Mouse (Mus musculus) CH12.LX (cell line): Measurements from ENCODE around the gene Igsf8. TPM values are rescaled to one million over a fixed set of nuclear protein-coding genes. Genes with fewer than 3 reads are reported as not detected.

Experiments
- DNase-seq: peaks from one replicate; pipeline ENCODE4 v3.0.0-alpha.2; 2013; ENCODE audit errors: extremely low read depth
- H3K27ac ChIP-seq: 2 replicates; pipeline ENCODE4 v1.5.1; 2012; ENCODE audit warnings: low read depth, mild to moderate bottlenecking, control low read depth, moderate library complexity; ENCODE audit not compliant: insufficient read depth
- H3K27me3 ChIP-seq: replicated peaks from 2 replicates; pipeline ENCODE3; 2012; ENCODE audit warnings: inconsistent platforms
- H3K36me3 ChIP-seq, 2 experiments: replicated peaks in 1 of 2; 2 replicates each; pipeline versions ENCODE3 to v1.6.1; 2012; ENCODE audit warnings: inconsistent platforms in 1 of 2, low read length in 1 of 2, mild to moderate bottlenecking in 1 of 2, mixed read lengths in 1 of 2, moderate library complexity in 1 of 2; ENCODE audit not compliant: control insufficient read depth in 1 of 2, insufficient read depth in 1 of 2
- H3K4me1 ChIP-seq, 2 experiments: 2 replicates each; pipeline ENCODE4 v1.6.1; 2012; ENCODE audit warnings: inconsistent platforms in 1 of 2, moderate library complexity in 1 of 2; ENCODE audit not compliant: insufficient read depth in 2 of 2, control insufficient read depth in 1 of 2
- H3K4me2 ChIP-seq: 2 replicates; pipeline ENCODE4 v1.6.1; 2012; ENCODE audit warnings: low read depth, mild to moderate bottlenecking, control low read depth; ENCODE audit not compliant: poor library complexity, insufficient read depth, severe bottlenecking
- H3K4me3 ChIP-seq, 3 experiments: fragments of 150-350 bp in 1 of 3; sonication (generic) in 1 of 3; replicated peaks in 1 of 3; 2 replicates each; pipeline versions ENCODE3 to v1.5.1; 2011 to 2012; ENCODE audit warnings: low read depth in 2 of 3, low read length in 2 of 3, mild to moderate bottlenecking in 2 of 3, moderate library complexity in 2 of 3, control low read depth in 1 of 3, improper control_type of control experiment in 1 of 3, inconsistent platforms in 1 of 3, mixed read lengths in 1 of 3; ENCODE audit not compliant: poor library complexity in 1 of 3
- H3K79me2 ChIP-seq: replicated peaks from 2 replicates; pipeline ENCODE4 v1.6.1; 2012; ENCODE audit warnings: mild to moderate bottlenecking, moderate library complexity; ENCODE audit not compliant: control insufficient read depth, poor library complexity, insufficient read depth, severe bottlenecking; ENCODE audit errors: extremely low read depth
- H3K9ac ChIP-seq: 2 replicates; pipeline ENCODE4 v1.6.1; 2012; ENCODE audit warnings: low read depth, mild to moderate bottlenecking, control low read depth, moderate library complexity; ENCODE audit not compliant: insufficient read depth
- H3K9me3 ChIP-seq: replicated peaks from 2 replicates; pipeline ENCODE3; 2012; ENCODE audit warnings: low read length, inconsistent platforms, mixed read lengths
- BHLHE40 ChIP-seq: IDR thresholded peaks from 2 replicates; pipeline ENCODE4 v1.6.1; 2011; ENCODE audit warnings: mild to moderate bottlenecking, low read depth, low read length, improper control_type of control experiment
- CHD2 ChIP-seq: IDR thresholded peaks from 2 replicates; pipeline ENCODE4 v1.6.1; 2011; ENCODE audit warnings: low read length, improper control_type of control experiment
- CTCF ChIP-seq, 2 experiments: IDR thresholded peaks in 1 of 2; conservative IDR thresholded peaks in 1 of 2; 2 replicates each; pipeline ENCODE4 v1.5.1; 2011 to 2012; ENCODE audit warnings: low read depth in 2 of 2, low read length in 2 of 2, improper control_type of control experiment in 1 of 2, inconsistent platforms in 1 of 2, mild to moderate bottlenecking in 1 of 2, moderate library complexity in 1 of 2
- E2F4 ChIP-seq: IDR thresholded peaks from 2 replicates; pipeline ENCODE4 v1.6.1; 2011; ENCODE audit warnings: low read depth, low read length, improper control_type of control experiment; ENCODE audit not compliant: insufficient replicate concordance
- ELF1 ChIP-seq: IDR thresholded peaks from 2 replicates; pipeline ENCODE4 v1.6.1; 2014; ENCODE audit warnings: low read depth, mild to moderate bottlenecking, inconsistent platforms, low read length, improper control_type of control experiment
- EP300 ChIP-seq: IDR thresholded peaks from 2 replicates; pipeline ENCODE4 v1.6.1; 2011; ENCODE audit warnings: low read length, improper control_type of control experiment
- HCFC1 ChIP-seq: IDR thresholded peaks from 2 replicates; pipeline ENCODE4 v1.6.1; 2012; ENCODE audit warnings: low read depth, mild to moderate bottlenecking, inconsistent platforms, low read length, improper control_type of control experiment
- IRF4 ChIP-seq: IDR thresholded peaks from 2 replicates; pipeline ENCODE4 v1.6.1; 2014; ENCODE audit warnings: low read depth, mild to moderate bottlenecking, inconsistent platforms, low read length, improper control_type of control experiment
- JUN ChIP-seq: IDR thresholded peaks from 2 replicates; pipeline ENCODE4 v1.6.1; 2011; ENCODE audit warnings: low read depth, mild to moderate bottlenecking, low read length, improper control_type of control experiment, moderate library complexity; ENCODE audit not compliant: insufficient read depth
- MAX ChIP-seq: IDR thresholded peaks from 2 replicates; pipeline ENCODE4 v1.6.1; 2011; ENCODE audit warnings: low read length, improper control_type of control experiment
- MAZ ChIP-seq: IDR thresholded peaks from 2 replicates; pipeline ENCODE4 v1.6.1; 2012; ENCODE audit warnings: low read depth, mild to moderate bottlenecking, inconsistent platforms, low read length, improper control_type of control experiment, moderate library complexity
- MYC ChIP-seq: IDR thresholded peaks from 2 replicates; pipeline ENCODE4 v1.6.1; 2011; ENCODE audit warnings: low read depth, mild to moderate bottlenecking, improper control_type of control experiment, low read length
- POLR2A ChIP-seq: IDR thresholded peaks from 2 replicates; pipeline ENCODE4 v1.6.1; 2011; ENCODE audit warnings: low read depth, mild to moderate bottlenecking, improper control_type of control experiment, low read length
- RAD21 ChIP-seq: IDR thresholded peaks from 2 replicates; pipeline ENCODE4 v1.6.1; 2011; ENCODE audit warnings: low read depth, mild to moderate bottlenecking, low read length, improper control_type of control experiment, moderate library complexity
- SIN3A ChIP-seq: IDR thresholded peaks from 2 replicates; pipeline ENCODE4 v1.6.1; 2012; ENCODE audit warnings: low read length, improper control_type of control experiment, inconsistent platforms
- SMC3 ChIP-seq: IDR thresholded peaks from 2 replicates; pipeline ENCODE4 v1.6.1; 2011; ENCODE audit warnings: low read depth, low read length, improper control_type of control experiment
- TBP ChIP-seq: conservative IDR thresholded peaks from 2 replicates; pipeline ENCODE4 v1.6.1; 2011; ENCODE audit warnings: low read depth, low read length, improper control_type of control experiment
- TCF12 ChIP-seq: IDR thresholded peaks from 2 replicates; pipeline ENCODE4 v1.6.1; 2014; ENCODE audit warnings: low read depth, mild to moderate bottlenecking, inconsistent platforms, low read length, improper control_type of control experiment
- USF1 ChIP-seq: IDR thresholded peaks from 2 replicates; pipeline ENCODE4 v1.6.1; 2014; ENCODE audit warnings: low read depth, mild to moderate bottlenecking, inconsistent platforms, low read length, improper control_type of control experiment
- USF2 ChIP-seq: conservative IDR thresholded peaks from 2 replicates; pipeline ENCODE4 v1.6.1; 2011; ENCODE audit warnings: low read depth, low read length, improper control_type of control experiment
- ZC3H11A ChIP-seq: IDR thresholded peaks from 2 replicates; pipeline ENCODE4 v1.6.1; 2012; ENCODE audit warnings: low read depth, mild to moderate bottlenecking, inconsistent platforms, low read length, improper control_type of control experiment
- ZKSCAN1 ChIP-seq: IDR thresholded peaks from 2 replicates; pipeline ENCODE4 v1.6.1; 2012; ENCODE audit warnings: low read depth, inconsistent platforms, low read length, improper control_type of control experiment, borderline replicate concordance
- ZNF384 ChIP-seq: IDR thresholded peaks from 2 replicates; pipeline ENCODE4 v1.6.1; 2012; ENCODE audit warnings: low read depth, low read length, improper control_type of control experiment, inconsistent platforms
- dilution Hi-C: fragments of 300-500 bp; cut with MboI; formaldehyde crosslinking; loops from 2 replicates; pipeline ENCODE4 v1.14.3; 2020; ENCODE audit warnings: low sequenced_read_pairs; ENCODE audit not compliant: extremely low pct_unique_long_range_greater_than_20kb, extremely low pct_ligation_motif_present
- in situ Hi-C: fragments of 300-500 bp; cut with MboI; formaldehyde crosslinking; loops from 3 replicates; pipeline ENCODE4 v1.14.3; 2019; ENCODE audit warnings: low sequenced_read_pairs, low pct_ligation_motif_present, low pct_unique_long_range_greater_than_20kb, mixed read lengths
- polyA plus RNA-seq: library from polyadenylated mRNA; unstranded; fragments of >175 nt; gene quantifications from 2 replicates; pipeline ENCODE4 v1.2.1, GENCODE M21; 2012; ENCODE audit warnings: low read depth; ENCODE audit not compliant: insufficient read length
- total RNA-seq, 2 experiments: library from RNA; depleted of rRNA; stranded (reverse); fragments of 300-350 nt in 1 of 2; fragments of >200 nt in 1 of 2; gene quantifications; 2 replicates each; pipeline ENCODE4 v1.2.3; 2012 to 2014

Gene Igsf8
- total and polyA plus RNA-seq, 3 experiments = 7.4 to 37.0 (median 25.9) TPM

GRCm38 (mm10) chr1:172368768-172369418 is 107.5 kb downstream of the Igsf8 start:
- Histone ChIP-seq H3K4me3 (no peak overlapping the region), H3K27ac (no peak overlapping the region), H3K36me3 (no peaks in the 10 kb centered on the region), H3K9ac (no peak overlapping the region), H3K9me3 (no peaks in the 10 kb centered on the region), H3K4me1 (peaks cover 6 to 20% of the 10 kb centered on the region in 2 experiments), H3K79me2 (no peaks in the 10 kb centered on the region), H3K27me3 (no peaks in the 10 kb centered on the region), H3K4me2 (peak overlapping the region; percentile 9; the same call in 1 of the 2 replicates)
- in situ Hi-C loops (no loop called here), dilution Hi-C loops (no loop called here)
- no peak for TF ChIP-seq ZNF384
- TF ChIP-seq RAD21 = no peak; the same call in 1 of the 2 replicates
- peak; percentile 42; the same call in 1 of the 2 replicates for TF ChIP-seq HCFC1
- TF ChIP-seq MAX = peak; percentile 48
- TF ChIP-seq MAZ = 0 out of 2 replicates have a peak, but pooled peaks have one; percentile 37
- TF ChIP-seq TBP = no peak
- no peak for TF ChIP-seq E2F4
- TF ChIP-seq SMC3 = no peak; the same call in 1 of the 2 replicates
- no peak for TF ChIP-seq ZKSCAN1
- no peak for TF ChIP-seq SIN3A
- 0 out of 2 replicates have a peak, but pooled peaks have one; percentile 16 for TF ChIP-seq MYC
- TF ChIP-seq USF1 = no peak
- TF ChIP-seq USF2 = no peak
- TF ChIP-seq CHD2 = peak; percentile 51; the same call in 1 of the 2 replicates
- peak; percentile 70 for TF ChIP-seq ELF1
- TF ChIP-seq TCF12 = peak; percentile 27; the same call in 1 of the 2 replicates
- TF ChIP-seq JUN = 0 out of 2 replicates have a peak, but pooled peaks have one; percentile 5
- no peak for TF ChIP-seq EP300
- TF ChIP-seq IRF4 = 0 out of 2 replicates have a peak, but pooled peaks have one; percentile 17
- peak; percentile 20; the same call in 1 of the 2 replicates for TF ChIP-seq POLR2A
- no peak for TF ChIP-seq ZC3H11A
- TF ChIP-seq CTCF (conservative IDR thresholded peaks at IDR 0.05 in 1 of 2, IDR thresholded peaks at IDR 0.05 in 1 of 2; ENCODE audit: low read depth in 2 of 2, low read length in 2 of 2) = peak; percentile 14 to 73; a peak in 2 of 4 replicates
- peak; percentile 27; the same call in 1 of the 2 replicates for TF ChIP-seq BHLHE40
- peak; percentile 58 for DNase-seq

Other genes with a start within 250 kb of the Igsf8 start
- 5.0 and 7.3 TPM in 2 replicates for gene Vangl2, start 233.2 kb upstream of the Igsf8 start, total RNA-seq (2012; rRNA removed)
- 3.6 and 4.1 TPM in 2 replicates for gene Vangl2, start 233.2 kb upstream of the Igsf8 start, total RNA-seq (2014; rRNA removed)
- 7.9 and 9.4 TPM in 2 replicates for gene Vangl2, start 233.2 kb upstream of the Igsf8 start, polyA plus RNA-seq
- gene Nhlh1, start 204.1 kb upstream of the Igsf8 start, total RNA-seq (2012; rRNA removed) = not detected in 2 replicates
- not detected in 2 replicates for gene Nhlh1, start 204.1 kb upstream of the Igsf8 start, total RNA-seq (2014; rRNA removed)
- 0.16 TPM in 1 of 2 replicates, not detected in the other for gene Nhlh1, start 204.1 kb upstream of the Igsf8 start, polyA plus RNA-seq
- gene Copa, start 179.1 kb upstream of the Igsf8 start, total RNA-seq (2012; rRNA removed) = 158 and 165 TPM in 2 replicates
- gene Copa, start 179.1 kb upstream of the Igsf8 start, total RNA-seq (2014; rRNA removed) = 155 and 157 TPM in 2 replicates
- gene Copa, start 179.1 kb upstream of the Igsf8 start, polyA plus RNA-seq = 160 and 165 TPM in 2 replicates
- 21.5 and 24.5 TPM in 2 replicates for gene Ncstn, start 178.8 kb upstream of the Igsf8 start, total RNA-seq (2012; rRNA removed)
- 12.4 and 15.0 TPM in 2 replicates for gene Ncstn, start 178.8 kb upstream of the Igsf8 start, total RNA-seq (2014; rRNA removed)
- gene Ncstn, start 178.8 kb upstream of the Igsf8 start, polyA plus RNA-seq = 52.4 and 56.1 TPM in 2 replicates
- gene Pex19, start 134.9 kb upstream of the Igsf8 start, total RNA-seq (2012; rRNA removed) = 43.5 and 46.0 TPM in 2 replicates
- 47.9 and 53.6 TPM in 2 replicates for gene Pex19, start 134.9 kb upstream of the Igsf8 start, total RNA-seq (2014; rRNA removed)
- 58.2 and 60.5 TPM in 2 replicates for gene Pex19, start 134.9 kb upstream of the Igsf8 start, polyA plus RNA-seq
- 47.7 and 58.5 TPM in 2 replicates for gene Dcaf8, start 113.6 kb upstream of the Igsf8 start, total RNA-seq (2012; rRNA removed)
- 46.2 and 50.1 TPM in 2 replicates for gene Dcaf8, start 113.6 kb upstream of the Igsf8 start, total RNA-seq (2014; rRNA removed)
- 77.2 and 80.7 TPM in 2 replicates for gene Dcaf8, start 113.6 kb upstream of the Igsf8 start, polyA plus RNA-seq
- 14.9 and 15.6 TPM in 2 replicates for gene Pea15a, start 54.8 kb upstream of the Igsf8 start, total RNA-seq (2012; rRNA removed)
- gene Pea15a, start 54.8 kb upstream of the Igsf8 start, total RNA-seq (2014; rRNA removed) = 21.5 and 23.7 TPM in 2 replicates
- gene Pea15a, start 54.8 kb upstream of the Igsf8 start, polyA plus RNA-seq = 50.6 and 52.1 TPM in 2 replicates
- gene Casq1, start 41.8 kb upstream of the Igsf8 start, total RNA-seq (2012; rRNA removed) = 0.21 TPM in 1 of 2 replicates, not detected in the other
- gene Casq1, start 41.8 kb upstream of the Igsf8 start, total RNA-seq (2014; rRNA removed) = not detected in 2 replicates
- gene Casq1, start 41.8 kb upstream of the Igsf8 start, polyA plus RNA-seq = 0.96 and 0.98 TPM in 2 replicates
- gene Atp1a4, start 3.2 kb upstream of the Igsf8 start, total RNA-seq (2012; rRNA removed) = not detected in 2 replicates
- not detected in 2 replicates for gene Atp1a4, start 3.2 kb upstream of the Igsf8 start, total RNA-seq (2014; rRNA removed)
- gene Atp1a4, start 3.2 kb upstream of the Igsf8 start, polyA plus RNA-seq = 0.07 TPM in 1 of 2 replicates, not detected in the other
- gene Atp1a2, start 36.4 kb downstream of the Igsf8 start, total RNA-seq (2012; rRNA removed) = 0.13 and 0.21 TPM in 2 replicates
- 0.03 and 0.07 TPM in 2 replicates for gene Atp1a2, start 36.4 kb downstream of the Igsf8 start, total RNA-seq (2014; rRNA removed)
- 0.23 and 0.33 TPM in 2 replicates for gene Atp1a2, start 36.4 kb downstream of the Igsf8 start, polyA plus RNA-seq
- 0.04 TPM in 1 of 2 replicates, not detected in the other for gene Kcnj9, start 67.7 kb downstream of the Igsf8 start, total RNA-seq (2012; rRNA removed)
- not detected in 2 replicates for gene Kcnj9, start 67.7 kb downstream of the Igsf8 start, total RNA-seq (2014; rRNA removed)
- gene Kcnj9, start 67.7 kb downstream of the Igsf8 start, polyA plus RNA-seq = 0.07 and 0.10 TPM in 2 replicates
- 0.08 and 0.13 TPM in 2 replicates for gene Kcnj10, start 79.6 kb downstream of the Igsf8 start, total RNA-seq (2012; rRNA removed)
- gene Kcnj10, start 79.6 kb downstream of the Igsf8 start, total RNA-seq (2014; rRNA removed) = not detected in 2 replicates
- 0.06 TPM in 1 of 2 replicates, not detected in the other for gene Kcnj10, start 79.6 kb downstream of the Igsf8 start, polyA plus RNA-seq
- 8.6 and 9.5 TPM in 2 replicates for gene Pigm, start 114.9 kb downstream of the Igsf8 start, total RNA-seq (2012; rRNA removed)
- gene Pigm, start 114.9 kb downstream of the Igsf8 start, total RNA-seq (2014; rRNA removed) = 13.8 and 14.3 TPM in 2 replicates
- 8.7 and 10.7 TPM in 2 replicates for gene Pigm, start 114.9 kb downstream of the Igsf8 start, polyA plus RNA-seq
- 17.0 and 30.9 TPM in 2 replicates for gene Slamf9, start 213.7 kb downstream of the Igsf8 start, total RNA-seq (2012; rRNA removed)
- gene Slamf9, start 213.7 kb downstream of the Igsf8 start, total RNA-seq (2014; rRNA removed) = 30.1 and 32.6 TPM in 2 replicates
- gene Slamf9, start 213.7 kb downstream of the Igsf8 start, polyA plus RNA-seq = 28.3 and 30.3 TPM in 2 replicates
- 4.5 and 6.0 TPM in 2 replicates for gene Igsf9, start 220.1 kb downstream of the Igsf8 start, total RNA-seq (2012; rRNA removed)
- gene Igsf9, start 220.1 kb downstream of the Igsf8 start, total RNA-seq (2014; rRNA removed) = 2.0 and 2.7 TPM in 2 replicates
- gene Igsf9, start 220.1 kb downstream of the Igsf8 start, polyA plus RNA-seq = 6.5 and 7.2 TPM in 2 replicates
- gene Tagln2, start 238.4 kb downstream of the Igsf8 start, total RNA-seq (2012; rRNA removed) = 179 and 206 TPM in 2 replicates
- 145 and 172 TPM in 2 replicates for gene Tagln2, start 238.4 kb downstream of the Igsf8 start, total RNA-seq (2014; rRNA removed)
- gene Tagln2, start 238.4 kb downstream of the Igsf8 start, polyA plus RNA-seq = 281 and 337 TPM in 2 replicates